Mouse (Mus musculus) brown adipose tissue, adult 24 weeks (tissue): ENCODE data around the gene Ppp1r12b. TPM values are rescaled to one million over a fixed set of nuclear protein-coding genes. Genes with fewer than 3 reads are reported as not detected.

Experiments
- H3K27ac ChIP-seq: fragments of 200-500 bp; replicated peaks from 2 replicates; pipeline ENCODE4 v1.5.1; 2012; ENCODE audit warnings: low read depth, mild to moderate bottlenecking, low read length
- H3K4me1 ChIP-seq: fragments of 200-500 bp; 2 replicates; pipeline ENCODE4 v1.6.1; 2012; ENCODE audit warnings: low read length, mixed read lengths; ENCODE audit not compliant: control insufficient read depth, insufficient read depth, insufficient read length
- H3K4me3 ChIP-seq: fragments of 200-500 bp; 2 replicates; pipeline ENCODE4 v1.5.1; 2012; ENCODE audit warnings: low read depth, mild to moderate bottlenecking, low read length, moderate library complexity; ENCODE audit not compliant: insufficient read depth
- polyA plus RNA-seq: library from polyadenylated mRNA; stranded (reverse); fragments of >200 nt; gene quantifications from 2 replicates; pipeline ENCODE4 v1.2.4, GENCODE M21; 2012; ENCODE audit not compliant: missing spikeins, insufficient read depth, insufficient read length

Ppp1r12b gene
- polyA plus RNA-seq, 1 experiment: 4.8 TPM

DNA sequence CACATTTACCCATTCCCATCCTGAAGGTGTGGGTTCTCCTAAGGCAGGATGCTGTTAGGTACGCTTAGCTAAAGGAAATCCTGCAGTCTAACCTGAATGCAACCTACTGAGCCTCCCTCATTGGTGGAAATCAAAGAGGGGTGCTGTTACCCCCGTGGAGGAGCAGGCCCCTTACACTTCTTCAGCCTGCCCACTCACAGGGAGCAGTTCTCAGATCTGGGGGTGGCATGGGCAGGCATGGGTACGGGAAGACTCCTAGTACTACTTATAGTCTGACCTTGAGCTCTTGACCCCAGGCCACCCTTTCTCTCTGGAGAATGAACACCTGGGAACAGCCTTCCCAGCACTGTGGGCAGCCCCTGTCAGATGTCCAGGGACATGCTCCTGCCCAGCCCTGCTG is 248.2 kb downstream of the Ppp1r12b start:
- Histone ChIP-seq H3K4me3 (no peak overlapping the region), H3K27ac (no peak overlapping the region), H3K4me1 (peaks cover 7% of the 10 kb centered on the region)

DNA sequence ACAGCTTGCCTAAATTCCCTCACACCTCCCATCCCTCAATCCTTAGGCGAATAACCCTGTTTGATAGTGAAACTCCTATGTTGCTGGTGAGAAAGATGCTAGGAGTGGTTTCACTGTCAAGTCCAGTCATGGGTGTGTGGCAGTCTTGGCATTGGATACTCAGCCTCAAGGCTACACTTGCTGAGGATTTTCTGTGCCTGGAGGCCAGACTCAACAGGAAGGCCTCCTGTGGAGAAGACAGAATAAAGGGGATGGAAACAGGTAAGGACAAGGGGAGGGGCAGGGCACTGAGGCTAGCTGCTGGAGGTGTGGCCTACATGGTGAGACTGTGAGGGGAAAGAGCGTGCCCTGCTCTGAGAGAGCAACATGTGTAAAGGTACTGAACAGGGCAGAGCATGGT is 249.2 kb downstream of the Ppp1r12b start:
- H3K4me3 ChIP-seq: no peak overlapping the region
- H3K4me1 ChIP-seq: peaks cover 7% of the 10 kb centered on the region
- H3K27ac ChIP-seq: no peak overlapping the region

Other genes starting within 250 kb of the Ppp1r12b start
- not detected in 2 replicates for gene Ube2t, start 6.6 kb upstream of the Ppp1r12b start, polyA plus RNA-seq
- 21.2 and 21.5 TPM in 2 replicates for gene Lgr6, start 149.3 kb upstream of the Ppp1r12b start, polyA plus RNA-seq
- 0.58 and 0.79 TPM in 2 replicates for gene Ptpn7, start 176.8 kb upstream of the Ppp1r12b start, polyA plus RNA-seq
- gene Arl8a, start 190.9 kb upstream of the Ppp1r12b start, polyA plus RNA-seq: 30.3 and 32.7 TPM in 2 replicates
- not detected in 2 replicates for gene Gpr37l1, start 211.7 kb upstream of the Ppp1r12b start, polyA plus RNA-seq